Mouse (Mus musculus) olfactory bulb, adult 2 months (tissue): ENCODE results near the gene Tmem210.

ENCODE experiments used
- CTCF ChIP-seq: fragments of 200-500 bp; IDR thresholded peaks from 2 replicates; pipeline ENCODE4 v1.5.1; 2012; ENCODE audit warnings: low read depth, mild to moderate bottlenecking, low read length, moderate library complexity; ENCODE audit not compliant: insufficient read depth
- POLR2A ChIP-seq: fragments of 200-500 bp; IDR thresholded peaks from 2 replicates; pipeline ENCODE4 v1.6.1; 2012; ENCODE audit warnings: mild to moderate bottlenecking, low read depth, low read length, moderate library complexity; ENCODE audit not compliant: insufficient read depth

- no peak for TF ChIP-seq CTCF
- TF ChIP-seq POLR2A = no peak
These were observed 1.7 kb downstream of the Tmem210 start, which contains the start of gene Lrrc26 for GRCm38 (mm10) chr2:25289651-25290050.
